Comparison of ENCODE assay signal across 9 mouse cellular contexts in the genomic region with DNA sequence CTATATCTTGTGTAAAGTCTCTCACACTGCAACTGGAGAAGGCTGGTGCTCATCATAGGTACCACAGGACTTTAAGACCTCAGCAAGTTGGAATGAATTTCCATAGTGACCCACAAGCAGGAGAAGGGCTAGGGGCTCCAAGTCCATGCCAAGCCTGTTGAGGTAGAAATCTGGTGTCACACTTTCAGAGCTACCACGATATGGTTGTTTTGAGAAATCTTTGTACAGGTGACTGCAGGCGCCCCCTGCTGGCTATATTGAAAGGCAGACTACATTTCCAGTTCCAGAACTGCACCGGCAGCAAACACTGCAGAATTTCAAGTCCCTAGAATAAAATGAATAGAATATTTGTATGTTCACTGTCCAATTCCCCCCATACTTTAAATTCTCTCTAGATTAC. TPM values are rescaled to one million over a fixed set of nuclear protein-coding genes. Genes with fewer than 3 reads are reported as not detected.
DNase-seq lines count a peak whose midpoint lies in the region; ATAC-seq and TF ChIP-seq lines count a peak whose summit lies in the region.
"Had no signal": no experiment of that assay in that cellular context is flagged by ENCODE, and none has a peak within 500 bp of the region (broad histone marks: within the 10 kb centered on the region; RNA-seq: fewer than 3 reads in every experiment).

No protein-coding gene starts in this region.

- no peak overlapping the region for H3K27ac ChIP-seq in kidney, adult 2 months (ENCODE audit: insufficient read depth, low read depth, low read length)
- H3K27ac ChIP-seq in kidney, embryonic 16.5 days (ENCODE audit: low read length) = no peak overlapping the region
- H3K27ac ChIP-seq in cerebellum, adult 2 months (ENCODE audit: insufficient read depth, low read length) = no peak overlapping the region
- no peak overlapping the region for H3K27ac ChIP-seq in limb, embryonic 10.5 days

- no peak for ATAC-seq in kidney, embryonic 16.5 days (ENCODE audit: low FRiP score, low TSS enrichment)
- ATAC-seq in megakaryocyte-erythroid progenitor cell, adult 5-6 weeks (replicated peaks; ENCODE audit: low FRiP score, low TSS enrichment, poor library complexity, severe bottlenecking) = no peak

- no peak overlapping the region for H3K9ac ChIP-seq in kidney, embryonic 16.5 days (replicated peaks; ENCODE audit: low read length)

- H3K27me3 ChIP-seq in kidney, adult 2 months (replicated peaks; ENCODE audit: control insufficient read depth, insufficient read depth, low read length) = no peaks in the 10 kb centered on the region
- no peaks in the 10 kb centered on the region for H3K27me3 ChIP-seq in kidney, embryonic 16.5 days (ENCODE audit: insufficient read depth, low read length)
- H3K27me3 ChIP-seq in cerebellum, adult 2 months (ENCODE audit: control insufficient read depth, insufficient read depth, low read length) = no peaks in the 10 kb centered on the region
- no peaks in the 10 kb centered on the region for H3K27me3 ChIP-seq in limb, embryonic 10.5 days (ENCODE audit: low read depth, poor library complexity, severe bottlenecking)

- H3K4me3 ChIP-seq in kidney, adult 2 months (ENCODE audit: insufficient read depth, low read depth, low read length) = no peak overlapping the region
- H3K4me3 ChIP-seq in kidney, embryonic 16.5 days (ENCODE audit: low read length) = no peak overlapping the region
- H3K4me3 ChIP-seq in cerebellum, adult 2 months (replicated peaks; ENCODE audit: insufficient read depth, low read depth, low read length) = no peak overlapping the region
- no peak overlapping the region for H3K4me3 ChIP-seq in limb, embryonic 10.5 days
- H3K4me3 ChIP-seq: myocyte had no signal

- 4% methylated on average over 3 of the region's 3 CpGs for WGBS in kidney, adult 2 months
- WGBS in kidney, embryonic 16.5 days = 7% methylated on average over 3 of the region's 3 CpGs
- WGBS in cerebellum, adult 2 months = under 1% methylated on average over 3 of the region's 3 CpGs
- 16% methylated on average over 3 of the region's 3 CpGs for WGBS in limb, embryonic 10.5 days

- no peaks in the 10 kb centered on the region for H3K9me3 ChIP-seq in kidney, embryonic 16.5 days (ENCODE audit: low read length)
- no peaks in the 10 kb centered on the region for H3K9me3 ChIP-seq in limb, embryonic 10.5 days (replicated peaks)

- no peak for TF ChIP-seq POLR2A in kidney, adult 2 months (IDR thresholded peaks at IDR 0.05; ENCODE audit: low read depth, low read length)
- no peak for TF ChIP-seq POLR2A in cerebellum, adult 2 months (IDR thresholded peaks at IDR 0.05; ENCODE audit: borderline replicate concordance, insufficient read depth, low read length)

- H3K4me1 ChIP-seq in kidney, adult 2 months (ENCODE audit: control insufficient read depth, insufficient read depth, low read length) = no peaks in the 10 kb centered on the region
- H3K4me1 ChIP-seq in kidney, embryonic 16.5 days (ENCODE audit: insufficient read depth, low read length) = peaks cover 6% of the 10 kb centered on the region; the same call in 1 of the 2 replicates
- H3K4me1 ChIP-seq in cerebellum, adult 2 months (ENCODE audit: control insufficient read depth, insufficient read depth, low read length) = peaks cover 6% of the 10 kb centered on the region
- H3K4me1 ChIP-seq in limb, embryonic 10.5 days = peaks cover 21% of the 10 kb centered on the region

- TF ChIP-seq CTCF in kidney, adult 2 months (conservative IDR thresholded peaks at IDR 0.05; ENCODE audit: insufficient read depth, insufficient read length, low read depth, low read length) = peak; percentile 69
- peak; percentile 60 for TF ChIP-seq CTCF in cerebellum, adult 2 months (IDR thresholded peaks at IDR 0.05; ENCODE audit: borderline replicate concordance, insufficient read depth, low read depth, low read length)

- intact Hi-C loops in heart, postnatal 36 days (cut with DNase I) = loop anchor here (1.0 to 5.0 kb wide), 3 partner anchors 18 to 344 kb away; no protein-coding TSS in a partner anchor

- no peaks in the 10 kb centered on the region for H3K36me3 ChIP-seq in kidney, adult 2 months (ENCODE audit: control insufficient read depth, insufficient read depth, low read length)
- H3K36me3 ChIP-seq in kidney, embryonic 16.5 days (ENCODE audit: insufficient read depth, low read length) = 0 out of 2 replicates have a peak, but pooled peaks cover 5% of the 10 kb centered on the region
- H3K36me3 ChIP-seq in limb, embryonic 10.5 days = peaks cover 10% of the 10 kb centered on the region

- H3K4me2 ChIP-seq in kidney, embryonic 16.5 days (replicated peaks; ENCODE audit: low read depth, low read length) = no peak overlapping the region

- DNase-seq in kidney, adult 2 months = peak; percentile 77
- peak; percentile 80 for DNase-seq in NIH3T3 (ENCODE audit: low read depth)
- peak; percentile 68 to 78 for DNase-seq in cerebellum, adult 2 months
- DNase-seq in heart, postnatal 36 days = peak; percentile 69 to 74
- DNase-seq in limb, embryonic 10.5 days (ENCODE audit: low spot score) = peak; percentile 81
- peak; percentile 83 to 86 for DNase-seq in right cerebral cortex, postnatal 10 days (ENCODE audit: low spot score in 2 of 2)

RNA-seq across cellular contexts. Expression of gene Relt, which starts 3.4 kb away (rescaled TPM):
- 1.5 and 3.8 TPM in 2 replicates for polyA plus RNA-seq in kidney, adult 2 months (2012; rRNA removed)
- 3.8 and 4.8 TPM in 2 replicates for polyA plus RNA-seq in kidney, embryonic 16.5 days (2015; fragmentation: Nextera tagmentation; extraction: Ambion mirVana)
- polyA plus RNA-seq in cerebellum, adult 2 months (2012; rRNA removed) = 24.8 and 29.2 TPM in 2 replicates
- 1 to 10 TPM; 2.1 to 3.1 TPM for total RNA-seq in heart, postnatal 36 days (2021)
- polyA plus RNA-seq in limb, embryonic 10.5 days (2016; fragmentation: Nextera tagmentation; extraction: Ambion mirVana) = 5.9 and 7.9 TPM in 2 replicates
- 8.0 and 10.9 TPM in 2 replicates for total RNA-seq in megakaryocyte-erythroid progenitor cell, adult 5-6 weeks (2014; fragmentation: Nextera tagmentation)
- total RNA-seq in megakaryocyte-erythroid progenitor cell, adult 5-6 weeks (2017) = 5.2 and 6.4 TPM in 2 replicates
